Mouse (Mus musculus): ENCODE results near the gene Insrr.
A peak's percentile ranks its signal among the peaks of the same experiment; 100 is the strongest.
"Not testable (repeated sequence)": the region's sequence is repeated elsewhere in the genome, so short reads cannot be mapped to it uniquely, and the experiment has no call there.

Gene Insrr

GRCm38 (mm10) chr3:87838622-87839021 is 41.9 kb downstream of the Insrr start:
- peak; percentile 58 to 67 for DNase-seq

- DNase-seq = no peak
Measured at GRCm38 (mm10) chr3:87840858-87841257, 44.1 kb downstream of the Insrr start.

GRCm38 (mm10) chr3:87844981-87845380 is 48.2 kb downstream of the Insrr start:
- DNase-seq = no peak

- no peak for DNase-seq
Measured at GRCm38 (mm10) chr3:87846186-87846585, 49.4 kb downstream of the Insrr start.

- DNase-seq = no peak
Measured at GRCm38 (mm10) chr3:87846650-87847110, 49.9 kb downstream of the Insrr start, which contains the start of gene Sh2d2a. Gene Sh2d2a (plus strand): TSS chr3:87846755.

- DNase-seq = no peak
Measured at GRCm38 (mm10) chr3:87847680-87848079, 50.9 kb downstream of the Insrr start.

- no peak for DNase-seq
Measured at GRCm38 (mm10) chr3:87849117-87849516, 52.4 kb downstream of the Insrr start.

- no peak for DNase-seq
Measured at GRCm38 (mm10) chr3:87854795-87855568, 58.2 kb downstream of the Insrr start.

- DNase-seq = no peak
Measured at GRCm38 (mm10) chr3:87855936-87856335, 59.2 kb downstream of the Insrr start.

- DNase-seq = no peak
Measured at GRCm38 (mm10) chr3:87857666-87858065, 60.9 kb downstream of the Insrr start.

GRCm38 (mm10) chr3:87859813-87860212 is 63.1 kb downstream of the Insrr start:
- DNase-seq = peak; percentile 61 to 62

- not testable (repeated sequence) for DNase-seq
Measured at GRCm38 (mm10) chr3:87864111-87864510, 67.4 kb downstream of the Insrr start.

Data from lung, adult 18-20 months (tissue).